Mouse (Mus musculus) myocyte (in vitro differentiated cells): ENCODE measurements around the gene Tdrd3. TPM values are rescaled to one million over a fixed set of nuclear protein-coding genes. Genes with fewer than 3 reads are reported as not detected.

Experiments
- H3K27me3 ChIP-seq: one replicate; pipeline ENCODE4 v1.6.1; 2011; ENCODE audit not compliant: control insufficient read depth, insufficient read depth, insufficient read length
- H3K36me3 ChIP-seq: one replicate; pipeline ENCODE4 v1.6.1; 2011; ENCODE audit not compliant: control insufficient read depth, insufficient read depth
- H3K4me2 ChIP-seq: one replicate; pipeline ENCODE4 v1.6.1; 2011; ENCODE audit warnings: low read depth, control low read depth
- H3K4me3 ChIP-seq: one replicate; pipeline ENCODE4 v1.5.1; 2011; ENCODE audit warnings: mild to moderate bottlenecking, control low read depth, moderate library complexity
- H3K79me2 ChIP-seq: one replicate; pipeline ENCODE4 v1.6.1; 2011; ENCODE audit not compliant: control insufficient read depth, insufficient read depth
- H3ac ChIP-seq: one replicate; pipeline ENCODE4 v1.6.1; 2011; ENCODE audit not compliant: control insufficient read depth, insufficient read length
- CEBPB ChIP-seq: IDR thresholded peaks from 2 replicates; pipeline ENCODE4 v1.6.1; 2011; ENCODE audit warnings: mild to moderate bottlenecking, moderate library complexity; ENCODE audit not compliant: poor library complexity, insufficient read depth, severe bottlenecking
- E2F4 ChIP-seq: IDR thresholded peaks from one replicate; pipeline ENCODE4 v1.6.1; 2011; ENCODE audit warnings: mild to moderate bottlenecking, control low read depth, moderate library complexity; ENCODE audit not compliant: insufficient read depth
- MAX ChIP-seq: IDR thresholded peaks from one replicate; pipeline ENCODE4 v1.6.1; 2011; ENCODE audit warnings: low read depth, mild to moderate bottlenecking, control low read depth
- MYOD1 ChIP-seq, 3 experiments: IDR thresholded peaks; one replicate each; pipeline ENCODE4 v1.6.1; 2011; ENCODE audit warnings: control low read depth in 2 of 3, low read depth in 2 of 3, mild to moderate bottlenecking in 2 of 3, moderate library complexity in 1 of 3; ENCODE audit not compliant: insufficient read length in 2 of 3, control insufficient read depth in 1 of 3
- MYOG ChIP-seq, 3 experiments: IDR thresholded peaks; one replicate each; pipeline ENCODE4 v1.6.1; 2011; ENCODE audit warnings: control low read depth in 2 of 3, low read depth in 2 of 3, mild to moderate bottlenecking in 2 of 3; ENCODE audit not compliant: insufficient read length in 2 of 3, control insufficient read depth in 1 of 3, insufficient read depth in 1 of 3
- POLR2A ChIP-seq: IDR thresholded peaks from one replicate; pipeline ENCODE4 v1.6.1; 2011; ENCODE audit warnings: low read depth, mild to moderate bottlenecking, control low read depth, moderate library complexity; ENCODE audit not compliant: insufficient read length
- POLR2AphosphoS2 ChIP-seq: IDR thresholded peaks from one replicate; pipeline ENCODE4 v1.6.1; 2011; ENCODE audit warnings: low read depth, control low read depth; ENCODE audit not compliant: insufficient read length
- REST ChIP-seq: IDR thresholded peaks from one replicate; pipeline ENCODE4 v1.6.1; 2011; ENCODE audit warnings: mild to moderate bottlenecking, control low read depth, moderate library complexity; ENCODE audit not compliant: insufficient read depth, insufficient read length
- SRF ChIP-seq: IDR thresholded peaks from one replicate; pipeline ENCODE4 v1.6.1; 2011; ENCODE audit warnings: low read depth; ENCODE audit not compliant: control insufficient read depth, insufficient read length
- TCF12 ChIP-seq: IDR thresholded peaks from one replicate; pipeline ENCODE4 v1.6.1; 2011; ENCODE audit warnings: mild to moderate bottlenecking, control low read depth; ENCODE audit not compliant: poor library complexity, insufficient read depth, severe bottlenecking
- TCF3 ChIP-seq: IDR thresholded peaks from one replicate; pipeline ENCODE4 v1.6.1; 2011; ENCODE audit warnings: low read depth, control low read depth; ENCODE audit not compliant: insufficient read length
- USF1 ChIP-seq: IDR thresholded peaks from one replicate; pipeline ENCODE4 v1.6.1; 2011; ENCODE audit warnings: low read depth, mild to moderate bottlenecking, control low read depth, moderate library complexity
- polyA plus RNA-seq: library from polyadenylated mRNA; unstranded; fragments of >200 nt; fragmentation: generic; extraction: Trizol; gene quantifications from one replicate; pipeline ENCODE4 v1.2.1, GENCODE M21; 2012; ENCODE audit warnings: missing spikeins

Tdrd3 gene
- polyA plus RNA-seq, 1 experiment = 5.1 TPM

- Histone ChIP-seq H3K27me3 (no peaks in the 10 kb centered on the region), H3K4me2 (no peak overlapping the region), H3K36me3 (no peaks in the 10 kb centered on the region), H3K79me2 (no peaks in the 10 kb centered on the region), H3ac (no peak overlapping the region), H3K4me3 (no peak overlapping the region)
- TF ChIP-seq CEBPB = no peak
- TF ChIP-seq USF1 = no peak
- no peak for TF ChIP-seq TCF3
- no peak for TF ChIP-seq POLR2A
- TF ChIP-seq E2F4 = no peak
- TF ChIP-seq REST = no peak
- no peak for TF ChIP-seq POLR2AphosphoS2
- TF ChIP-seq MYOG (IDR thresholded peaks at IDR 0.05; ENCODE audit: control insufficient read depth in 1 of 3, insufficient read depth in 1 of 3, insufficient read length in 2 of 3, low read depth in 2 of 3) = no peak
- no peak for TF ChIP-seq SRF
- TF ChIP-seq MAX = no peak
- TF ChIP-seq MYOD1 (IDR thresholded peaks at IDR 0.05; ENCODE audit: control insufficient read depth in 1 of 3, insufficient read length in 2 of 3, low read depth in 2 of 3) = no peak
- TF ChIP-seq TCF12 = no peak
Measured at GRCm38 (mm10) chr14:87451645-87452443, 35.4 kb downstream of the Tdrd3 start.

GRCm38 (mm10) chr14:87455630-87456175 is 39.3 kb downstream of the Tdrd3 start:
- H3K27me3 ChIP-seq = no peaks in the 10 kb centered on the region
- no peaks in the 10 kb centered on the region for H3K36me3 ChIP-seq
- H3ac ChIP-seq = no peak overlapping the region
- H3K4me3 ChIP-seq = no peak overlapping the region
- no peak overlapping the region for H3K4me2 ChIP-seq
- H3K79me2 ChIP-seq = no peaks in the 10 kb centered on the region
- no peak for TF ChIP-seq POLR2A
- no peak for TF ChIP-seq MAX
- TF ChIP-seq POLR2AphosphoS2 = no peak
- no peak for TF ChIP-seq REST
- TF ChIP-seq TCF3 = no peak
- TF ChIP-seq MYOG (IDR thresholded peaks at IDR 0.05; ENCODE audit: control insufficient read depth in 1 of 3, insufficient read depth in 1 of 3, insufficient read length in 2 of 3, low read depth in 2 of 3) = no peak
- TF ChIP-seq USF1 = no peak
- no peak for TF ChIP-seq MYOD1 (IDR thresholded peaks at IDR 0.05; ENCODE audit: control insufficient read depth in 1 of 3, insufficient read length in 2 of 3, low read depth in 2 of 3)
- TF ChIP-seq SRF = no peak
- no peak for TF ChIP-seq CEBPB
- no peak for TF ChIP-seq TCF12
- TF ChIP-seq E2F4 = no peak

GRCm38 (mm10) chr14:87459777-87460176 is 43.3 kb downstream of the Tdrd3 start:
- H3K79me2 ChIP-seq = no peaks in the 10 kb centered on the region
- H3K27me3 ChIP-seq = no peaks in the 10 kb centered on the region
- H3K4me2 ChIP-seq = no peak overlapping the region
- no peak overlapping the region for H3K4me3 ChIP-seq
- no peak overlapping the region for H3ac ChIP-seq
- no peaks in the 10 kb centered on the region for H3K36me3 ChIP-seq
- no peak for TF ChIP-seq TCF12
- no peak for TF ChIP-seq USF1
- no peak for TF ChIP-seq E2F4
- no peak for TF ChIP-seq POLR2A
- TF ChIP-seq TCF3 = no peak
- TF ChIP-seq REST = no peak
- TF ChIP-seq MYOG (IDR thresholded peaks at IDR 0.05; ENCODE audit: control insufficient read depth in 1 of 3, insufficient read depth in 1 of 3, insufficient read length in 2 of 3, low read depth in 2 of 3) = no peak
- no peak for TF ChIP-seq SRF
- TF ChIP-seq MAX = no peak
- no peak for TF ChIP-seq POLR2AphosphoS2
- TF ChIP-seq CEBPB = no peak
- TF ChIP-seq MYOD1 (IDR thresholded peaks at IDR 0.05; ENCODE audit: control insufficient read depth in 1 of 3, insufficient read length in 2 of 3, low read depth in 2 of 3) = no peak

- Histone ChIP-seq H3K79me2 (no peaks in the 10 kb centered on the region), H3K4me2 (no peak overlapping the region), H3ac (no peak overlapping the region), H3K27me3 (no peaks in the 10 kb centered on the region), H3K36me3 (no peaks in the 10 kb centered on the region), H3K4me3 (no peak overlapping the region)
- TF ChIP-seq TCF3 = no peak
- TF ChIP-seq CEBPB = no peak
- no peak for TF ChIP-seq USF1
- TF ChIP-seq MYOD1 (IDR thresholded peaks at IDR 0.05; ENCODE audit: control insufficient read depth in 1 of 3, insufficient read length in 2 of 3, low read depth in 2 of 3) = no peak
- no peak for TF ChIP-seq SRF
- no peak for TF ChIP-seq MAX
- TF ChIP-seq POLR2AphosphoS2 = no peak
- no peak for TF ChIP-seq MYOG (IDR thresholded peaks at IDR 0.05; ENCODE audit: control insufficient read depth in 1 of 3, insufficient read depth in 1 of 3, insufficient read length in 2 of 3, low read depth in 2 of 3)
- no peak for TF ChIP-seq REST
- no peak for TF ChIP-seq E2F4
Measured at GRCm38 (mm10) chr14:87461543-87461942, 45.1 kb downstream of the Tdrd3 start.
